Mouse (Mus musculus): ENCODE data around the gene Alg14.

Alg14 gene

DNA sequence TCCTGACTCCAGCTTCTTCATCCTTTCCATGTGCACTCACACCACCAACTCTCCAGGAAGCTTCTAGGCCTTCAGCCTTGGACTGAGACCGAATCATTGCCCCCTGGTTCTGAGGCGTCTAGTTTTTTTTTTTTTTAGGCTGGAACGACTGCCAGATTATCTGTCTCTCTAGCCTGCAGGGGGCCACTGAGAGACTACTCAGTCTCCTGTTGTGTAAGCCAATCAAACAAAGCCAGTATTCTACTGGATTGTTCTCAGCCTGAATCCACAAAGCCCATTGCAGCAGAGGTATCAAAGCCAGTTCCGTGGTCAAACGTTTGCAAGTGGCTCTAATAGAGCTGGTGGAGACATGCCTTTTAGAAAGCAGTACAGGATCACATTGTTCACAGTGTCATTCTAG, 111.9 kb downstream of the Alg14 start:
- no peak for DNase-seq (ENCODE audit: extremely low spot score, low spot score)

DNA sequence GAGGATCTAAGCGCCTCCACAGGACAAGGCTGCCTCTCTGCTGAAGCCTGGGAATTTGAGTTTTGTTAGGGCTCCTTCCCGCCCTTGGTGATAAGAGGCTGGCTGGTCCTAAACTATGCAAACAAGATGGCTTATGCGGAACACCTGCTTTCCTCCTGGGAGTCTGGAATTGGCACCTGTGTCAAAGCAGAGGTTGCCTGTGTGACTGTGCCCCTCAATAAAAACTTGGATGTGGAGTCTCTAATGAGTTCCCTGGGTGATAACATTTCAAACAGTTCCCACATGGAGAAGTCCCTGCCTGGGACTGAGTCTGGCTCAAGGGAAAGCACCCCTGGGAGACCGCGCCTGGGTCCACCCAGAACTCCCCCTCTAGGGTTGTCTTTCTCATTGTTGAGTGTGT, 113.5 kb downstream of the Alg14 start:
- no peak for DNase-seq (ENCODE audit: extremely low spot score, low spot score)

DNA sequence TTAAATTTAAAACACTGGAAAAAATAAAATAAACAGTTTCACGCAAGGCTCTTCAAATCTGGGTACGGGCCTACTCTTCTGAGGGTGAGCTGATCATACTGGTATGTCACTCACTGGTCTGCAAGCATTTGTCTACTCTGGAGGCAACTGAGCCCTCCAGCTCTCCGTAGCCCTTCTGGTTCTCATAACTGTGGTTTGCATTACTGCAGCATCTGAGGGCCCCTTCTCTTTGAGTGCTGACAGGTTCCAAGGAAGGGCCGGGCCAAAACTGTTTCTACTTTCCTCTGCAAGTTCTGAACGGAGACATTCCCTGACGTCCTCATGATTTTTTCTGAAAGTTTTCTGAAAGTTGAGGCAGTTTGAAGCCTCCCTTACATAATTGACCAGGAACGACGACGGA, 115.8 kb downstream of the Alg14 start:
- no peak for DNase-seq (ENCODE audit: extremely low spot score, low spot score)

DNA sequence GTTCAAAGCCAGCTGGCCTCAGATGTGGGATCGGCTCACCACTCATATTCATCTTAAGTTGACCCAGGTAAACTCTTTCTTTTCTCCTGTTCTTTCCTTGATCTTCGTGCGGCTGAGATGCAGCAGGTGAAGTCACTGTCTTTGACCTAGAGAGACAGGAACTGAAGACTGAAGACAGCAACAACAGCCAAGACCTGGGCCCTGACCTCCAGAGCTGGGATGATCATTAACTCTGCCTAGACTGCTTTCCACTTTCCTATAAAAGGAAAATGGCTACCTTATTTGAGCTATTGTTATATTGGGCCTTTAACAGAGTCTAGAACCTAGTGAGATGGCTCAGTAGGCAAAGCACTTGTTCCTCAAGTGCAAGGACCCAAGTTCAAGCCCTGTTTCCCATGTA, 116.8 kb downstream of the Alg14 start:
- no peak for DNase-seq (ENCODE audit: extremely low spot score, low spot score)

DNA sequence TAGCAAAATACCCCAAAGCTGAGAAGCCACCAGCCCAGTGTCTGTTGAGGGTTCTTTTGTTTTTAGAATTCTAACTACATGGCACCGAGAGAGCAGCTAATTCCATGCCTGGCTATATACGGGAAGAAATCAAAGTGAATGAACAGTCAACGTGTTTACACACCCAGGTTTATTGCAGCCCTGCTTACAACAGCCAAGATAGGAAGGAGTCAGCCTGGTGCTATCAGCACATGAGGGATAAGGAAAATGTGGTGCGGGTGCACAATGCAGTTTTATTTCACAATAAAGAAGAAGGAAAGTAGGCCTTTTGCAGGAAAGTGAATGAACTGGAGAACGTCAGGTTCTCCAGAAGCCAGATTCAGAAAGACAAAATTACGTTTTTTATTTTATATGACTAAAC, 119.9 kb downstream of the Alg14 start:
- no peak for DNase-seq (ENCODE audit: extremely low spot score, low spot score)
